ENCODE assay signal across 10 mouse cellular contexts in genomic region chr10:68558828-68559219, GRCm38 (mm10). TPM values are rescaled to one million over a fixed set of nuclear protein-coding genes. Genes with fewer than 3 reads are reported as not detected.
A peak's percentile ranks its signal among the peaks of the same experiment; 100 is the strongest.
DNase-seq lines count a peak whose midpoint lies in the region; ATAC-seq lines count a peak whose summit lies in the region.
"Had no signal": no experiment of that assay in that cellular context is flagged by ENCODE, and none has a peak within 500 bp of the region (broad histone marks: within the 10 kb centered on the region; RNA-seq: fewer than 3 reads in every experiment).

No protein-coding gene starts in this region.

- DNase-seq in heart, postnatal 10 days, result no peak
- DNase-seq in neural tube, embryonic 11.5 days (ENCODE audit: low spot score), result peak; percentile 20
- DNase-seq in neural tube, embryonic 10.5 days (ENCODE audit: extremely low spot score, low spot score), result no peak
- DNase-seq in right cerebral cortex, adult 18-20 months, result no peak

- H3K9me3 ChIP-seq in heart, embryonic 16.5 days (replicated peaks; ENCODE audit: control insufficient read depth, low read length), result no peaks in the 10 kb centered on the region
- H3K9me3 ChIP-seq in neural tube, embryonic 11.5 days (ENCODE audit: control insufficient read depth, low read length), result no peaks in the 10 kb centered on the region
- H3K9me3 ChIP-seq in intestine, embryonic 15.5 days, result no peaks in the 10 kb centered on the region
- H3K9me3 ChIP-seq: hindbrain, embryonic 15.5 days had no signal

- ATAC-seq in heart, embryonic 16.5 days (replicated peaks; ENCODE audit: extremely low read depth, insufficient read depth, low FRiP score), result no peak
- no peak for ATAC-seq in neural tube, embryonic 11.5 days (ENCODE audit: insufficient read depth, low FRiP score, low TSS enrichment)
- ATAC-seq in intestine, embryonic 15.5 days, result peak; percentile 28; the same call in 1 of the 2 replicates
- no peak for ATAC-seq in cerebellum, adult (ENCODE audit: insufficient number of reproducible peaks, low FRiP score, low TSS enrichment)

- no peaks in the 10 kb centered on the region for H3K27me3 ChIP-seq in heart, embryonic 16.5 days (ENCODE audit: control insufficient read depth, insufficient read depth, low read length)
- H3K27me3 ChIP-seq in neural tube, embryonic 11.5 days (ENCODE audit: control insufficient read depth, insufficient read depth, low read length), result no peaks in the 10 kb centered on the region
- no peaks in the 10 kb centered on the region for H3K27me3 ChIP-seq in intestine, embryonic 15.5 days (replicated peaks)
- H3K27me3 ChIP-seq: hindbrain, embryonic 15.5 days had no signal

- H3K27ac ChIP-seq in heart, embryonic 16.5 days (ENCODE audit: low read length), result peak overlapping the region; percentile 54; the same call in 1 of the 2 replicates
- H3K27ac ChIP-seq in neural tube, embryonic 11.5 days (ENCODE audit: low read depth, low read length), result no peak overlapping the region
- peak overlapping the region; percentile 4; the same call in 1 of the 2 replicates for H3K27ac ChIP-seq in intestine, embryonic 15.5 days
- H3K27ac ChIP-seq: macrophage had no signal

- H3K36me3 ChIP-seq in heart, embryonic 16.5 days (ENCODE audit: control insufficient read depth, insufficient read depth), result no peaks in the 10 kb centered on the region
- H3K36me3 ChIP-seq in neural tube, embryonic 11.5 days (ENCODE audit: control insufficient read depth, insufficient read depth, low read length), result no peaks in the 10 kb centered on the region
- no peaks in the 10 kb centered on the region for H3K36me3 ChIP-seq in intestine, embryonic 15.5 days
- H3K36me3 ChIP-seq: hindbrain, embryonic 15.5 days had no signal

- intact Hi-C loops in heart, postnatal 10 days (cut with DNase I), result no loop called here

- no peak overlapping the region for H3K9ac ChIP-seq in heart, embryonic 16.5 days (ENCODE audit: low read length)
- H3K9ac ChIP-seq in neural tube, embryonic 11.5 days (ENCODE audit: low read length), result no peak overlapping the region
- no peak overlapping the region for H3K9ac ChIP-seq in intestine, embryonic 15.5 days
- H3K9ac ChIP-seq: hindbrain, embryonic 15.5 days had no signal

- H3K4me2 ChIP-seq in heart, embryonic 16.5 days (ENCODE audit: low read depth, low read length), result no peak overlapping the region
- H3K4me2 ChIP-seq in neural tube, embryonic 11.5 days (ENCODE audit: low read depth), result no peak overlapping the region
- H3K4me2 ChIP-seq in intestine, embryonic 15.5 days (replicated peaks), result no peak overlapping the region
- H3K4me2 ChIP-seq: hindbrain, embryonic 15.5 days had no signal

- no peak overlapping the region for H3K4me3 ChIP-seq in heart, embryonic 16.5 days (ENCODE audit: low read length)
- no peak overlapping the region for H3K4me3 ChIP-seq in neural tube, embryonic 11.5 days (ENCODE audit: low read depth, low read length)
- H3K4me3 ChIP-seq in intestine, embryonic 15.5 days (replicated peaks), result no peak overlapping the region
- H3K4me3 ChIP-seq: hindbrain, embryonic 15.5 days had no signal

- no peaks in the 10 kb centered on the region for H3K4me1 ChIP-seq in heart, embryonic 16.5 days (ENCODE audit: control insufficient read depth, insufficient read depth, low read length)
- no peaks in the 10 kb centered on the region for H3K4me1 ChIP-seq in neural tube, embryonic 11.5 days (ENCODE audit: control insufficient read depth, insufficient read depth, low read length)
- H3K4me1 ChIP-seq in intestine, embryonic 15.5 days (replicated peaks), result no peaks in the 10 kb centered on the region

- WGBS in heart, embryonic 16.5 days, result 59% methylated on average over 4 of the region's 4 CpGs
- 51% methylated on average over 4 of the region's 4 CpGs for WGBS in neural tube, embryonic 11.5 days
- WGBS in intestine, embryonic 15.5 days, result 49% methylated on average over 4 of the region's 4 CpGs

RNA-seq across cellular contexts. Expression of gene Cabcoco1, which starts 17.1 kb away (rescaled TPM):
- 40.7 and 42.8 TPM in 2 replicates for polyA plus RNA-seq in heart, embryonic 16.5 days (2015; fragmentation: Nextera tagmentation; extraction: Ambion mirVana)
- 10 to 100 TPM; 27.9 to 29.1 TPM for total RNA-seq in heart, postnatal 10 days (2021)
- polyA plus RNA-seq in neural tube, embryonic 11.5 days (2014; fragmentation: Nextera tagmentation; extraction: Ambion mirVana), result not detected in 2 replicates
- polyA plus RNA-seq in intestine, embryonic 15.5 days (2015; fragmentation: Nextera tagmentation; extraction: Ambion mirVana), result 5.6 and 7.4 TPM in 2 replicates
- total RNA-seq: ES-E14 had no signal
- polyA plus RNA-seq: macrophage had no signal
